Mouse (Mus musculus): ENCODE data around the gene Olfr497.

Gene Olfr497

GRCm38 (mm10) chr7:108420121-108420520 lies at the start of gene Olfr497:
TSS of gene Olfr497 (plus strand) at chr7:108420421.
- Histone ChIP-seq H3K27me3 (ENCODE audit: control insufficient read depth, insufficient read depth, low read length, poor library complexity, severe bottlenecking) (no peaks in the 10 kb centered on the region), H3K36me3 (ENCODE audit: control insufficient read depth, insufficient read depth, low read length, poor library complexity, severe bottlenecking) (no peaks in the 10 kb centered on the region)
- no peak for DNase-seq (ENCODE audit: low read depth, low spot score)

GRCm38 (mm10) chr7:108392867-108393266 lies 27.4 kb upstream of the Olfr497 start, which contains the start of gene Olfr495:
TSS of gene Olfr495 (plus strand) at chr7:108393167.
- H3K36me3 ChIP-seq (ENCODE audit: control insufficient read depth, insufficient read depth, low read length, poor library complexity, severe bottlenecking): no peaks in the 10 kb centered on the region
- no peak for DNase-seq (ENCODE audit: low read depth, low spot score)

GRCm38 (mm10) chr7:108465026-108465425 lies 44.8 kb downstream of the Olfr497 start, which contains the start of gene Olfr498:
TSS of gene Olfr498 (plus strand) at chr7:108465326.
- Histone ChIP-seq H3K27me3 (ENCODE audit: control insufficient read depth, insufficient read depth, low read length, poor library complexity, severe bottlenecking) (no peaks in the 10 kb centered on the region), H3K36me3 (ENCODE audit: control insufficient read depth, insufficient read depth, low read length, poor library complexity, severe bottlenecking) (no peaks in the 10 kb centered on the region)
- DNase-seq (ENCODE audit: low read depth, low spot score): no peak

More at GRCm38 (mm10) chr7:108392867-108393266, 27.4 kb upstream of the Olfr497 start, which contains the start of gene Olfr495:
- H3K27me3 ChIP-seq (ENCODE audit: control insufficient read depth, insufficient read depth, low read length, poor library complexity, severe bottlenecking): no peaks in the 10 kb centered on the region

All from splenic B cell, adult 2 months (primary cell).